Mouse (Mus musculus) testis, adult 2 months (tissue): ENCODE measurements at regions not wholly inside any gene's neighbourhood (a gene's known extent, or its start where the extent isn't known, plus 50 kb on each side); places are given as distances from the start of the nearest gene placed in this dataset.

Source experiments
- CTCF ChIP-seq: fragments of 200-500 bp; IDR thresholded peaks from 2 replicates; pipeline ENCODE4 v1.5.1; 2012; ENCODE audit warnings: low read depth, mild to moderate bottlenecking, inconsistent platforms, low read length, moderate library complexity; ENCODE audit not compliant: control insufficient read depth, insufficient read depth, insufficient replicate concordance
- POLR2A ChIP-seq: fragments of 200-500 bp; IDR thresholded peaks from 2 replicates; pipeline ENCODE4 v1.6.1; 2012; ENCODE audit warnings: low read depth, mild to moderate bottlenecking, inconsistent platforms, low read length, moderate library complexity; ENCODE audit not compliant: control insufficient read depth

- TF ChIP-seq CTCF = no peak
- TF ChIP-seq POLR2A = no peak
These were observed 58.5 kb upstream of the Slc4a7 start for GRCm38 (mm10) chr14:14643533-14643932.
